20 mouse cellular contexts compared by ENCODE assay signal in genomic region chr3:124157858-124158655, GRCm38 (mm10).
DNase-seq lines count a peak whose midpoint lies in the region; ATAC-seq and TF ChIP-seq lines count a peak whose summit lies in the region.
"Had no signal": no experiment of that assay in that cellular context is flagged by ENCODE, and none has a peak within 500 bp of the region (broad histone marks: within the 10 kb centered on the region; RNA-seq: fewer than 3 reads in every experiment).

No protein-coding gene starts in this region.

- no peaks in the 10 kb centered on the region for H3K4me1 ChIP-seq in midbrain, postnatal 0 days (ENCODE audit: insufficient read depth, low read length)
- H3K4me1 ChIP-seq in midbrain, embryonic 10.5 days: no peaks in the 10 kb centered on the region
- no peaks in the 10 kb centered on the region for H3K4me1 ChIP-seq in forebrain, embryonic 16.5 days (replicated peaks; ENCODE audit: control insufficient read depth, insufficient read depth, low read length)
- H3K4me1 ChIP-seq: hindbrain, embryonic 15.5 days; liver, embryonic 12.5 days had no signal

- H3K9ac ChIP-seq in midbrain, postnatal 0 days (replicated peaks; ENCODE audit: low read length, poor library complexity, severe bottlenecking): no peak overlapping the region
- no peak overlapping the region for H3K9ac ChIP-seq in forebrain, embryonic 16.5 days (replicated peaks; ENCODE audit: low read depth, low read length)
- H3K9ac ChIP-seq: hindbrain, embryonic 15.5 days; liver, embryonic 12.5 days had no signal

- no peaks in the 10 kb centered on the region for H3K36me3 ChIP-seq in midbrain, postnatal 0 days (ENCODE audit: insufficient read depth, low read length)
- H3K36me3 ChIP-seq in midbrain, embryonic 10.5 days: no peaks in the 10 kb centered on the region
- H3K36me3 ChIP-seq in forebrain, embryonic 16.5 days (ENCODE audit: control insufficient read depth, insufficient read depth): no peaks in the 10 kb centered on the region
- H3K36me3 ChIP-seq: G1E; hindbrain, embryonic 15.5 days; liver, embryonic 12.5 days had no signal

- no peak overlapping the region for H3K4me2 ChIP-seq in midbrain, postnatal 0 days (ENCODE audit: low read depth, low read length, poor library complexity, severe bottlenecking)
- H3K4me2 ChIP-seq in forebrain, embryonic 16.5 days (ENCODE audit: low read length): no peak overlapping the region
- H3K4me2 ChIP-seq: hindbrain, embryonic 15.5 days; liver, embryonic 12.5 days had no signal

- no peak for ATAC-seq in midbrain, postnatal 0 days (ENCODE audit: low FRiP score)
- ATAC-seq in forebrain, embryonic 16.5 days: peak; percentile 91
- ATAC-seq: intestine, embryonic 16.5 days; liver, embryonic 12.5 days; midbrain, embryonic 16.5 days had no signal

- no peak for TF ChIP-seq CTCF in midbrain, postnatal 0 days (IDR thresholded peaks at IDR 0.05)

- H3K27me3 ChIP-seq in midbrain, postnatal 0 days (ENCODE audit: insufficient read depth, low read length): no peaks in the 10 kb centered on the region
- no peaks in the 10 kb centered on the region for H3K27me3 ChIP-seq in midbrain, embryonic 10.5 days (ENCODE audit: low read depth, poor library complexity, severe bottlenecking)
- no peaks in the 10 kb centered on the region for H3K27me3 ChIP-seq in forebrain, embryonic 16.5 days (replicated peaks; ENCODE audit: control insufficient read depth, insufficient read depth, low read length)
- H3K27me3 ChIP-seq: hindbrain, embryonic 15.5 days; liver, embryonic 12.5 days had no signal

- no peak overlapping the region for H3K4me3 ChIP-seq in midbrain, postnatal 0 days (ENCODE audit: low read depth, low read length)
- H3K4me3 ChIP-seq in midbrain, embryonic 10.5 days: no peak overlapping the region
- no peak overlapping the region for H3K4me3 ChIP-seq in forebrain, embryonic 16.5 days (replicated peaks; ENCODE audit: low read length)
- H3K4me3 ChIP-seq: heart, adult 2 months; hindbrain, embryonic 15.5 days; liver, embryonic 12.5 days had no signal

- WGBS in midbrain, postnatal 0 days: 81% methylated on average over 6 of the region's 6 CpGs
- WGBS in midbrain, embryonic 10.5 days: 86% methylated on average over 6 of the region's 6 CpGs
- 64% methylated on average over 6 of the region's 6 CpGs for WGBS in forebrain, embryonic 16.5 days

- DNase-seq in cerebellum, adult 9-10 months: peak; percentile 41
- no peak for DNase-seq in cerebellum, postnatal 4 days (ENCODE audit: low spot score in 2 of 2)
- peak; percentile 3 to 16 for DNase-seq in kidney, postnatal 4 days
- DNase-seq in kidney, adult 18-20 months: no peak
- peak; percentile 4 for DNase-seq in midbrain, postnatal 0 days (ENCODE audit: low spot score)
- DNase-seq in midbrain, embryonic 10.5 days (ENCODE audit: low spot score): no peak
- DNase-seq in adrenal gland, adult 18-20 months (ENCODE audit: low spot score in 2 of 2): no peak
- DNase-seq: adrenal gland, postnatal 36 days; gastrocnemius, postnatal 14 days; heart, adult 2 months; heart, postnatal 36 days; kidney, postnatal 14 days; lung, postnatal 36 days; right cerebral cortex, adult 18-20 months had no signal

- no peak overlapping the region for H3K27ac ChIP-seq in midbrain, postnatal 0 days (ENCODE audit: low read depth, low read length)
- H3K27ac ChIP-seq in midbrain, embryonic 10.5 days (replicated peaks): no peak overlapping the region
- no peak overlapping the region for H3K27ac ChIP-seq in forebrain, embryonic 16.5 days (ENCODE audit: low read length)
- H3K27ac ChIP-seq: heart, adult 2 months; hindbrain, embryonic 15.5 days; liver, embryonic 12.5 days had no signal

- no peaks in the 10 kb centered on the region for H3K9me3 ChIP-seq in midbrain, postnatal 0 days (ENCODE audit: low read length)
- no peaks in the 10 kb centered on the region for H3K9me3 ChIP-seq in midbrain, embryonic 10.5 days (replicated peaks)
- no peaks in the 10 kb centered on the region for H3K9me3 ChIP-seq in forebrain, embryonic 16.5 days (ENCODE audit: control insufficient read depth, low read length)
- H3K9me3 ChIP-seq: G1E; hindbrain, embryonic 15.5 days; liver, embryonic 12.5 days had no signal

Comparison
In these comparisons a context has a peak if more than half of its experiments do, and no peak if none do; other contexts are left out.
1. DNase-seq: peak in cerebellum, adult 9-10 months (single experiment), kidney, postnatal 4 days (2 of 2) and midbrain, postnatal 0 days (single experiment); none in cerebellum, postnatal 4 days (0 of 2), kidney, adult 18-20 months (single experiment), midbrain, embryonic 10.5 days (single experiment) and adrenal gland, adult 18-20 months (0 of 2).